Mouse (Mus musculus) liver, postnatal 0 days (tissue): Measurements from ENCODE around the gene Atg2a.

Experiments used
- CTCF ChIP-seq: sonication (generic); IDR thresholded peaks from 2 replicates; pipeline ENCODE4 v1.5.1; 2016; ENCODE audit warnings: antibody characterized with exemption, low read depth
- EP300 ChIP-seq: IDR thresholded peaks from 2 replicates; pipeline ENCODE4 v1.6.1; 2016; ENCODE audit warnings: antibody characterized with exemption, low read depth, mild to moderate bottlenecking

DNA sequence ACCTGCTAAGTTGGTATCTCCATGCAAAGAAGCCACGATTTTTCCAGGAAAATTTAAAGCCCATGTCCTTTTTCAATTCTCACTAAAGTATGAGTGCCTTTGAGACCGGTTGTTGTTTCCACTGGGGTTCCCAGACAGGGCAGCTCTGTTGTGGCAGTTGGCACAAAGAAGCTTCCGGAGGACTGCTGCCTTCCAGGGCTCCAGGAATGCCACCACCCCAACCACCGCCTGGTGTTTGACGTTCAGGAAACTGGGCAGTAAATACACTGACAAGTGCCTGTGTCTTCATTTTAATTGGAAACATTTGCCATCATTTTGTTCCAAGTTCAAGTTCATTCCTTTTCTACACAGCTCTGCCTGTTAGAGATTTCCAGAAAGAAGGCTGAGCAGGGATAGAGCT lies 34.8 kb upstream of the Atg2a start:
- no peak for TF ChIP-seq CTCF
- no peak for TF ChIP-seq EP300
